Mouse (Mus musculus) naive thymus-derived CD4-positive, alpha-beta T cell, adult 2 months (primary cell): ENCODE data around the gene Haspin.

Experiments
- DNase-seq: peaks from one replicate; pipeline ENCODE4 v3.0.0-alpha.2; 2011; ENCODE audit warnings: low read depth

Gene Haspin

DNA sequence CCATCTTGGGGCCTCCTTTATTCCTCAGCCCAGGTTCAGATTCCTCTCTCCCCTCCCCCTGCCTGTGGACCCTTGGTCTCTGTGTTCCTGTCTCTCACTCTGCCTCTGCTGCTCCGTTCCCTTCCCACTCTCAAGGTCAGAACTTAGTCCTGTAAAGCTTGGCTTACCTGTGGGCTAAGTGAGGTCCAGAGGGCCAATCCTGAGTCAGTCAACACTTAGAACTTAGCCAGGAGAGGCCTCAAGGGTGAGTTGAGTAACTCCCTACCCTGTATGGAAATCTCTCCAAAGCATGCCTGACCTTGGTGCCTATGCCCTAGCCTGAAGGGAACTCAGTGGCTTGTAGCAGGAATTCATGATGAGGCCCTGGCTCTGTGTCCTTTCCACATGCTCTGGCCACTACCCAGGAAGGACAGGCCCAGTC lies 6.2 kb upstream of the Haspin start:
- DNase-seq: no peak

DNA sequence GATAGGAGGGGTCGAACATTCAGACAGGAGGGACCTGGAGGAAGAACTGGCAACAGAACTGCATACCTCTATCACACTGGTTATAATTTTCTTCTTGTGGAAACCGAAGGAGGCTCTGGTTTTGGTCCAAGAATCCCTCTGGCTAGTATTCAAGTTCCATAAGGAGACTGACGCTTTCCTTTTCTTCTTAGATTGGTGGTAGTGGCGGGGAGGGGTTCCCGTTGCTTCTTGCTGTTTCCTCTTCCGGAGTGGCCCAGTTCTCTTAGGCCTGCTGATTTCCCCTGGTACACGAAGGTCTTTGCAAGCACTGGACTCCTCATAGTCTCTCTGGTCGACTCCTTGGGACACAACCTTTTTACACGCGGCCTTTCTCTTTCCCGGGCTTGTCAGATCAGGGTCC lies 978 bp downstream of the Haspin start:
- DNase-seq: no peak

DNA sequence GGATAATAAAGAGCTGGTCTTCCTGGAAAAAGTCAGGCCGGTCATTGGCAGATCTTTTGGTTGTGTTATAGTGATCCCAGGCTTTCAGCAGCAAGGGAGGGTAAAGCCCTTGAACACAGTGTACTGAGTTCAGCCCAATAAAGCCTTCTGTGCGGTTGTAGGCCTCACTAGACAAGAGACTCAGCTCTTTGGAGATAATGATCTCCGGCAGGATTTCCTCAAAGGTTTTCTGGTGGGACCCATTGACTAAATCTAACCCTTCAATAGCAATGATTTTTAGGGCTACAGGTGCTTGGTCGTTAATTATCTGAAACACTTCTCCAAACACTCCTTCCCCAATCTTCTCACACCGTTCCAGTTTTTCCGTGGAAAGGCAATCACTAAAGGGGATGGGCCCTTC lies 1.5 kb downstream of the Haspin start:
- DNase-seq: peak; percentile 53

DNA sequence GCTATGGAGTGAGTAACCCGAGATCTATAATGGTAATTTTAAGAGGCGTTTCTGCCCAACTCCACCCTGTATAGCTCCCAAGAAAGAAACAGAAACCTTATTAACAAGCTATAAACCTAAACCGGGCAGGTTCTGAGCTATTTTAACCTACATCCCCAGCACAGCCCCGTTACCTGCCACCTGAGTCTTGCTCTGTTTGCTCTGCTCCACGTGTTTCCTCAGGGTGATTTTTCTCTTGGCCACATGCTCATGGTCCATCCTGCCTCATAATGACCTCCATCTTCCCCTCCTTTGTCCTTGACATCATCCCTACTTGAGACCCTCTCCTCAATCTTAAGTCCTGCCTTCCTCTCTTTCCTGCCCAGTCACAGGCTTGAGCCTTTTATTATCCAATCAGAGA lies 3.9 kb downstream of the Haspin start:
- DNase-seq: no peak

DNA sequence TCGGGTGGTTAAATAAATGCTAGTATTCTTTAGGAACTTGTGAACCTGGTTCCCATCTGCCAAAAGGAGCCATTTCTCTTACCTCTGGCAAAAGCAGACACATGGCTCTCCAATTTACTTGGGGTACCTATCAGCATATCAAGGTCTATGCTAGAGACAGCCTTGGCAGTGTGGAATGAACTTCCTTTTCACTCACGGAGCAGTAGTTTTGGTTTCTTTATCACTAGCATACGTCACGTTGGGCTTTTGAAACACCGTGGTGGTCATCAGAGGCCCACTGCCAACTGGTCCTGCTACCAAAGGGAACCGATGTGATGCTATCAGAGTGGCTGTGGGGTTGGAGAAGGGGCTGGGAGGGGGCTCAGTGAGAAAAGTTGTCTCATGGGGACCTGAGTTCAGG lies 5.1 kb downstream of the Haspin start:
- DNase-seq: peak; percentile 12

DNA sequence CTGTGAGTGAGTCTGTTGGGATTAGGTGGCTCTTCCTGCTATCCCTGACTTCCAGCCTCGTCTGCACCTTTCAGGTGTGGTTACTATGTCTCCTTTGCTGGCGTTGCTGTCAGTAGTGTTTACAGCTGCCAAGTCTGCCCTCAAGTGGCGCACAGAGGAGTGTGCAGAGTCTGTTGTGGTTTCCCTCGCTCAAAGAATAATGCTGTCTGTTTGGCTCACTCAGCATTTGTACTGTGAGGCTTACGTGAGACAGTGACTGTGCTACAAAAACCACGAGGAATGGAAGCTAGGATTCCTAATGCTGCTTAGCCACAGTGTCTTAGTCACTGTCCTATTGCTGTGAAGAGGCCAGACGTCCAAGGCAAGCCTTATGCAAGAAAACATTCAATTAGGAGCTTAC lies 7.1 kb downstream of the Haspin start:
- peak; percentile 78 for DNase-seq

DNA sequence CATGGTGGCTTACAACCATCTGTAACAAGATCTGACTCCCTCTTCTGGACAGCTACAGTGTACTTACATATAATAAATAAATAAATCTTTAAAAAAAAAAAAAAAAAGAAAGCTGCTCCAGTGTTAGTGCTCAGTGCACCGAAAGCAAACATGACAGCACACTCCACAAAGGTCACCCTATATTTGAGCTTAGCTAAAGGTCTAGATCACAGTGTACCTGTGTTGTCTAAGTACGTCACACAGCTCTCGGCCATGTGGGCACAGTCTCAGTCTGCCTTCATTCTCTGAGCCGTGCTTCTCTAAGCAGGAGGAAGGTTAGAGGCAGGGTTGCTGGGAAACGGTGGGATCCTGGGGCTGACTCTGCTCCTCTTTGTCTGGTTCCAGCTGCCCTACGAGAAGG lies 11.6 kb downstream of the Haspin start:
- no peak for DNase-seq

DNA sequence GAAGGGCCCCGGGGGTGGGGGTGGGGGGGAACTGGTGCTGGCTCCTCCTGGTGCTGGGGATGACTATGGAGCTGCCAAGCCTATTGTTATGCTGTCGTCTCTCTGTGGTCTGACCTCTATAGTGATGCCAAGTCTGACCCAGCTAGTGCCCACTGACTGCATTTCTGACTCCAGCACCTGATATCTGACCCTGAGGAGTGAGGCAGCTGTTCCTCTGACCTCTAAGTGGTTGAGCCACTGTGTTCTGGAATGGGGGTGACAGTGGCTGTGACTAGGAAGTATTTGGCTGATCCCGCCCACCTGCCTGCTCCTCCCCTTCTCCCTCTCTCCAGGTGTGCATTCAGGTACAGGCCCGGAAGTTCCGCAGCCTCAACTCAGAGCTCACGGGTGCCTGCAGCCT lies 26.7 kb downstream of the Haspin start:
- DNase-seq: no peak

DNA sequence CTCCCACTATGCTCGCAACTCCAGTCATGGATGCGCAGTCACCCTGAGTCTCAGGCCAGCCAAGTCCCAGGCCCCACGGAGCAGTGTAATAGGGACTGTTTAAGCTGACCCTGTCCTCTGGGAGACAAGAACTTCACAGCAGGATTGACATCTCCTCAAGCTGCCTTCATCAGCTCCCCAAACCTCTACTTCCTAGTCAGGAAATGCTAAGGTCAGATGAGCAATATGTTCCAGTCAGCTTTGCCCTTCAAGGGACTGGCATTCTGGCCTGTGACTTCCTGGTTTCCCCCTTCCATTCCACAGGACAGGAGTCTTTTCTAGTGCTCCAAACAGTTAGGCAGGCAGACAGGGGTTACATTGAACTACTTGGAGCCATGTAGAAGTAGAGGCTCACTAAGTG lies 28.2 kb downstream of the Haspin start:
- no peak for DNase-seq

DNA sequence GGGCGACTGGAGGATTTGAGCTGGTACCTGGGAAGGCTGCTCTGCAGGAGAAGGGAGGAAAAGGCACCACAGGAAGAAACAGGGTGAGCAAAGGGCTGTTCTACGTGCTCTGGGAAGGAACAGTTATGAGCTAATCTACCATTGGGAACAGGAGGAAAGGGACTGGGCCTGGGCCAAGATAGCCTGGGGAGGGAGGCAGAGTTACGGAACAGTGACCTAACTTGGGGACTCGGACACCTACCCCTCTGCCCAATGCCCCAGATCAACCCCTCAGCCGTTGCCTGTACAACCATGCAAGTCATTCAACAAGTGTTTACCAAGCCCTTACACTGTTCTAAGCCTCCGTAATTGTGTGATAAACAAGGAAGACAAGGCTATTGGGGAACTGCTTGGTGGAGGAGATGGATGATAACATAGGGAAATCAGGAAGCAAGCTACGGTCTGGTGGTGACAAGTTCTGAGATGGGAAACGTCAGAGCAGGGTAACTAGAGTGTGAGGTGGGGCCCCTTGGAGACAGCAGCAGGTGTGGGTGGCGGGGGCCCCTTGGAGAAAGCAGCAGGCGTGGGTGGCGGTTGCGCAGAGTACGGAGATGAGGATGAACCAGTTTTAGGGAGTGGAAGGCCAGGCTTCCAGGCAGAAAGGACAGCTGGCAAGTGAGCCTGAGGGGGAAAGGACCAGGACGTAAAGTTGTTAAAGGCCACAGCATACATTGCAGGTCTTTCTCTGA lies 29.0 kb downstream of the Haspin start:
- DNase-seq: no peak

DNA sequence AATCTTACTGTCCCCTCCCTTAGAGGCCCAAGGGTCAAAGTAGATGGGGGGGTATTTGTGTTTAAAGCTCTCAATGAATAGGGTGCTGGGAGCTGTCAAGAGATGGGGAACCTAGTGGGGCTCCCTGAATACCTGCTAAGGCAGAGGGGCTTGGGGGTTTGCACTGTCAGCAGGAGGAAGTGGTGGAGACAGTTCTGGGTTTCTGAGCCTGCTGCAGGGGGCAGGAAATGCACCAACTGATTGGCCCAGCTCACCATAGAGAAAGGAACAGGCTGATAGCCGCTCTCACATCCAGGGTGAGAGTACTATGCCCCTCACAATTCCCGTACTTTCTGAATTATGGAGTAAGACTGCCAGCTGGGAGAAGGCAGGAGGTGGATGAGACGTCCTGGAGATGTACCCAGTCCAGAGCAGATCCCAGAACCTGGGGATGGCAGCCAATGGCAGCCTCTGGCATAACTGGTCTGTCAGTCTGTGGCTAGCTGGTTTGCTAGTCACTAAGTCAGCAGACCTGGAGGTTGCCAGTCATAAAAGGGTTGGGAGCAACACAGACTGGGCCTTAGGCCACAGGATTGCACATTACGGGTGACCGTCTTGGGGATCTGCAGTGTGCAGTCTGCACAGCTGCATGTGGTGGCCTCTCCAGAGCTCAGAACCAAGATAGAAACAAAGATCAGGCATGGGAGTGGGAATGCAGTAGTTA lies 29.7 kb downstream of the Haspin start:
- peak; percentile 55 for DNase-seq

DNA sequence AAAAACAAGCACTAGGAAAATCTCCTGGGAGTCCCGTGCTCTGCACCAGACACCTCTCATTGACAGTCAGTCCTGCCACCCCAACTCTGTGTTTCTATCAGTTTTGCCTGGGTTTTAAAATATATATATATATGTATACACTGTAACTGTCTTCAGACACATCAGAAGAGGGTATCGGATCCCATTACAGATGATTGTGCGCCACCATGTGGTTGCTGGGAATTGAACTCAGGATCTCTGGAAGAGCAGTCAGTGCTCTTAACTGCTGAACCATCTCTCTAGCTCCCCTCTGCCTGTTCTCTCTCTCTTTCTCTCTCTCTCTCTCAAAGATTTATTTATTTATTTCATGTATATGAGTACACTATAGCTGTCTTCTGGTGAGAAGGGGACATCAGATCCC lies 30.7 kb downstream of the Haspin start:
- DNase-seq: peak; percentile 25

DNA sequence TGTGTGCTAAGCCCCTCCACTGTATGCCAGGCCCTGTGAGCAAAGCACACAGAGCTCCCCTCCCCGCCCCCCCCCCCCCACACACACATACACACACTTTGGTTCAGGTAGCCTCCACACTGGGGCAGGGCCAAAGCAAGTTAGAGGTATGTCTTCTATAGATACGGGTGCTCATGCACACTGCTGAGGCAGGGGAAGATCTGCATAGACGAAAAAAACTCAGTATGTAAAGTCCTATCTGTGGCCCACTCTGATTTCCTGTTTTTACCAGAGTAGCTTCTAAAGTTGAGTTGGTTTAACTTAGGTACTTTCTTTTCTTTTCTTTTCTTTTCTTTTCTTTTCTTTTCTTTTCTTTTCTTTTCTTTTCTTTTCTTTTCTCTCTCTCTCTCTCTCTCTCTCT lies 32.8 kb downstream of the Haspin start:
- no peak for DNase-seq

DNA sequence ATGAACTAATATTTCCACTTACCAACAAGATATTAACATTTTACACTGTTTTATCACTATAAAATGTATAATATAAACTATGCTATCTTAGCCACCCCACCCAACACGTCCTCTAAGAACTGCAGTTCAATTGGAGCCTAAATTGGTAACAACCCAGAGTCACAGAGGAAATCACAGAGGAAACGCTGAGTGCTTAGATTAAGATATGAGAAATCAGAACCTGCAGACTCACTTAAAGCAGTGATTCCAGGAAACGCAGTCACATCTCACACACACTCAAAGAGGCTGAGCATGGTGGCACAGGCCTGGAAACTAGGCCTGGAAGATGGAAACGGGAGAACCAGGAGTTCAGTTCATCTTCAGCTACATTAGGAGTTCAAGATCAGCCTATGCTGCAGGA lies 36.8 kb downstream of the Haspin start:
- DNase-seq: peak; percentile 30

DNA sequence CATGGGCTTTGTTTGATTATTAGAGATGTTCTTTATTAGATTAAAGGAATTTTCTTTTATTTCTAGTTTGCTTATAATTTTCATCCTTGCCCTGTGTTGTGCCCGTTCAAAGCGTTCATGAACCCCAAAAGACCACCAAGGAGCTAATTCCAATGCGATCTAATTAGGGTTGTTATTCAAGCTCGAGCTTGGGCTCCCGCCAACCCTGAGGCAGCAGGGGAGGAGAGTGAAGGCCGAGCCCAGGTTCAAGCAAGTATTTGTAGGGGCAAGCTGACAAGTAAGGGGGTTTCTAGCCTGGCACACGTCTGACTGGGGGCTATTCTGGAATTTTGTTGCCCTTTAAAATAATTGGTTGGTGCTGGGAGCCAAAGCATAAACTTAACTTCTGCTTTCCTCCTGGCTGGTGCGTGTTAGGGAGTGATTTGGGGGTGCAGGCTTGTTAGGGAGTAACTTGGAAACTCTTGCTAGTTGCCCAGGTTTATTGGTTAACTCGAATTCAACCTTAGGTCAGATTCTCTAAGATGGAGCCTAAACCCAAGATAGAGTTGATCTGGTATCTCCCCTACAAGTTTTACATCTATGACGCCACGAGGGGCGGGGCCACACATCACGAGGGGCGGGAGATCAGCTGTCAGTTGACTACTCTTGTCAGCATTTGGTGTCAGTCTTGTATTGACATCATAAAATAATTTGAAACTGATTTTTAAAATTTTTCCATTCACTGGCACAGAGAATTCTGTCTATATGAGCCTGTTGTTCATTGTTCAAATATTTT lies 37.9 kb downstream of the Haspin start:
- no peak for DNase-seq

DNA sequence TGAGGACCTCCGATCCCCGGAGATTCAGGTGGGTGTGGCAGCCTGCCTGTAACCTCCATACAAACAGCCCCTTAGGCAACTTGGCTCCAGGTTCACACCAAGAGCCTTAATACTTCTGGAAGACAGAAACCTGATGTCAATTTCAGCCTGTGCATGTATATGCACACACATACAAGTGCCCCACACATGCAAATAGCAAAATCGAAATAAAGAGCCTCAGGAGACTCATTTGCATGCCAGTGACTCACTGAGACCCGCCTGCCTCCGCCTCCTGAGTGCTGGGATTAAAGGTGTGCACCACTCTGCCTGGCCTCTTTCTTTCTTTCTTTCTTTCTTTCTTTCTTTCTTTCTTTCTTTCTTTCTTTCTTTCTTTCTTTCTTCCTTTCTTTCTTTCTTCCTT lies 39.2 kb downstream of the Haspin start:
- no peak for DNase-seq

DNA sequence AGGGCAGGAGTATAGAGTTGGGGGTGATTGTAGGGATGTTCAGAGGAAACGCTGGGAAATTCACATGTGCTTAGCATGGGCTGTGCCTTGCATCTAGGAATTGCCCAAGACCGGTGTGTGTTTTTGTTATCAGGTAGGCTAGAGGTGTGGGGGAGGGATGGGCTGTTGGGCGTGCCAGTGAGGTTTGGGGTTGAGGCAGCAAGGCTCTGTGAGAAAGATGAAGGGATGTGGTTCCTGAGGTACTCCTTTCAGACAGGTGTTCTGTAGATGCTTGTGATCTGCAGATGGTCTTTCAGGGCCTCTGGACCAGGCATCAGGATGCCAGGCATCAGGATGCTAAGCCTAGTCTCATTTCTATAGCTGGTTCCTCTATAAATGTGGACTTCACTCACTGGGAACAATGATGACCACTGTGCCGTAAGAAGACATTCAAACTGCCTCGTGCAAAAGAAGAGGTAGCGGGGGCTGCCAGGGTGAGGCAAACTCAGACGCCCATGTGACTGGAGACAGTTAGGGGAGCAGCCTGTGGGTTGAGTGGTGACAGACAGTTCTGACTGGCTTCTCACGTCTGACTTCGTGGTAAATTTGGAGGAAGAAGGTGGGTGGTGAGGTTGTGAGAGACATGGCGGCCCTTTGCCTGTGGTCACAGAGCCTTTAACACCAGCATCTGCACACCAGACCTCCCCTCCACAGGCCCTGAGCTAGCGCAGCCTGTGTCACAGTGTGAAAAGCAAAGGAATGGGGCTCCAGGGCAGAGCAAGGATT lies 43.7 kb downstream of the Haspin start:
- DNase-seq: peak; percentile 38

DNA sequence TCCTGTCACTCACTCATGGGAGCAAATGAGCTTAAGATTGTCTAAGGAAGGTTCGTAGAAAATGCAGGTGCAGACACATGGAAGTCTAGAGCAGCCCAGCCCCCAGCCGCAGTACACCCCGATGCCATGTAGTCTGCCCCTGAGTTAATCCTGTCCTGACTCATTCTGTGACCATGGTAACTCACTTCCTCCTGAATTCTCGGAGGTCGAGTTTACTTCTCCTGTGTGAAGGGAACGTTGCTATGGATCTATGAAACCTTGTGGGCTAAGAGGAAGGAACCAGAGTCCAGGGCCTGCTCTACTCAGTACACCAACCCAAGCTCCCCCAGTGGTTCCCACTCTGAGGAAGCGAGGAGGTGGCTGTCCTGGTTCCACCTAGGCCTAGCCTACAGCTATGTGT lies 45.2 kb downstream of the Haspin start:
- no peak for DNase-seq

DNA sequence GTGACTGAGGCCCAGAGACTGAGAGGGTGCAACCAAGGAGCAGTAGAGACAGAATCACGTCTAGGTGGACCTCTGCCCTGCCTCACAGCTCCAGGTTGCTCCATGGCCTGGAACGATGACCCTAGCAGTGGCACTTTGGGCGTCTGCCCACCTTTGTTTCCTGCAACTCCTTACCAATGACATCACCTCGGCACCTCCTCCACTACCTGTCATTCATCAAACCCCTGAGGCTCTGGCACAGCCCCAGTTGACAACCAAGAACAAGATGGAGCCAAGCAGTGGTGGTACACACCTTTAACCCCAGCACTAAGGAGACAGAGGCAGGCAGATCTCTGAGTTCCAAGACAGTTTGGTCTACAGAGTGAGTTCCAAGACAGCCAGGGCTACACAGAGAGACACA lies 46.0 kb downstream of the Haspin start:
- DNase-seq: no peak

DNA sequence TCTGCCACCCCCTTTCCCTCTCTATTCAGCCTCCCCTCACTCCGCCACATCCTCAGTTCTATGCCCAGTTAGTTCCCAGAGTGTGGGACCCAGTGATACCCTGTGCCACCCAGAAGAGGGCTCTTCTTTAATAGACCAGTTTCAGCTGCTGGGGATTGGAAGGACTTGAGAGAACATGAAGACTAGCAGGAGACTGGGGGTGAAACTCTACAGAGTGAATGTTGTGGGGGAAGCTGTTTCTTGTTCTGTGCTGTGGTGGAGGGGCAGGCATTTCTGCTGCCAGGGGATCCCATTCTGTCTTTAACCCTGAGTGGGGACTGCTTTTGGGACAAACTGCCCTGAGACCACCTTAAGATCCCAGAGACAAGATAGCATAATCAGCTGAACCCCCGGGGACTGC lies 47.3 kb downstream of the Haspin start:
- DNase-seq: no peak

DNA sequence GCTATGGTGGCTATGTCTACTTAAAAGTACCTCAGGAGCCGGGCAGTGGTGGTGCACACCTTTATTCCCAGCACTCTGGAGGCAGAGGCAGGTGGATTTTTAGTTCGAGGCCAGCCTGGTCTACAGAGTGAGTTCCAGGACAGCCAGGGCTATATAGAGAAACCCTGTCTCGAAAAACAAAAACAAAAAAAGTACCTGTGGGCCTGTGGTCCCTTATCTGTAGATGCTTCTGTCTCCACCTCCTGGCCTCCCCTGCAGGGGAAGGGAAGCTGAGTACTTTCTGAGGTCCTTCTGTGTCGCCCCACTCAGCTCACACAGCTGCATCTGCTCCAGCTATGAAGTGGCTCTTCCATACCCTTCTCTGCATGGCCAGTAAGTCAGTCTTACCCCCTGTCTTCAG lies 47.8 kb downstream of the Haspin start, which contains the start of gene Itgae:
Itgae (plus strand) TSS at position 301 of the 400 bp plus-strand sequence.
- no peak for DNase-seq
